Mouse (Mus musculus) heart, embryonic 15.5 days (tissue): ENCODE data around the gene Eln. TPM values are rescaled to one million over a fixed set of nuclear protein-coding genes. Genes with fewer than 3 reads are reported as not detected.
A peak's percentile ranks its signal among the peaks of the same experiment; 100 is the strongest.

Experiments used
- ATAC-seq: fragments of 200-750 bp; cut with Nextera tagmentation; replicated peaks from 2 replicates; pipeline ENCODE4 v1.8.0; 2017; ENCODE audit warnings: low read depth, moderate TSS enrichment; ENCODE audit not compliant: insufficient number of reproducible peaks, insufficient read depth, low FRiP score
- H3K27ac ChIP-seq: fragments of 300-500 bp; sonication (generic); 2 replicates; pipeline ENCODE4 v1.5.1; 2015; ENCODE audit warnings: mild to moderate bottlenecking, inconsistent platforms
- H3K27me3 ChIP-seq: fragments of 300-500 bp; sonication (generic); 2 replicates; pipeline ENCODE4 v1.6.1; 2015; ENCODE audit warnings: inconsistent platforms
- H3K36me3 ChIP-seq: fragments of 300-500 bp; sonication (generic); 2 replicates; pipeline ENCODE4 v1.6.1; 2015; ENCODE audit warnings: mild to moderate bottlenecking, inconsistent platforms
- H3K4me1 ChIP-seq: fragments of 300-500 bp; sonication (generic); replicated peaks from 2 replicates; pipeline ENCODE4 v1.6.1; 2015; ENCODE audit warnings: inconsistent platforms
- H3K4me2 ChIP-seq: fragments of 300-500 bp; sonication (generic); 2 replicates; pipeline ENCODE4 v1.6.1; 2015; ENCODE audit warnings: inconsistent platforms, mild to moderate bottlenecking, moderate library complexity
- H3K4me3 ChIP-seq: fragments of 300-500 bp; sonication (generic); 2 replicates; pipeline ENCODE4 v1.5.1; 2015; ENCODE audit warnings: mild to moderate bottlenecking, inconsistent platforms
- H3K9ac ChIP-seq: fragments of 300-500 bp; sonication (generic); 2 replicates; pipeline ENCODE4 v1.6.1; 2015; ENCODE audit warnings: mild to moderate bottlenecking, inconsistent platforms
- H3K9me3 ChIP-seq: fragments of 300-500 bp; sonication (generic); replicated peaks from 2 replicates; pipeline ENCODE4 v1.6.1; 2016; ENCODE audit warnings: inconsistent platforms
- WGBS: fragments of 180-500 bp; shearing (Covaris S2); methylation state at CpG from one replicate; pipeline ENCODE4 v1.1.7; 2015; ENCODE audit warnings: mixed read lengths; 5-methylcytosine and 5-hydroxymethylcytosine counted together
- polyA plus RNA-seq: library from polyadenylated mRNA; unstranded; fragments of >200 nt; fragmentation: Nextera tagmentation; extraction: Ambion mirVana; gene quantifications from 2 replicates; pipeline ENCODE4 v1.2.1, GENCODE M21; 2015

The Eln gene
- polyA plus RNA-seq, 1 experiment from 2014 or later: 683 TPM

GRCm38 (mm10) chr5:134765441-134765840, 18.3 kb upstream of the Eln start:
- ATAC-seq: no peak
- Histone ChIP-seq H3K4me2 (no peak overlapping the region), H3K9me3 (no peaks in the 10 kb centered on the region), H3K4me1 (peaks cover 11% of the 10 kb centered on the region), H3K27ac (no peak overlapping the region; the same call in 1 of the 2 replicates), H3K36me3 (no peaks in the 10 kb centered on the region), H3K4me3 (no peak overlapping the region), H3K27me3 (no peaks in the 10 kb centered on the region), H3K9ac (no peak overlapping the region)
- WGBS: 74% methylated on average over 16 of the region's 16 CpGs

GRCm38 (mm10) chr5:134763326-134763725, 16.2 kb upstream of the Eln start:
- Histone ChIP-seq H3K9me3 (no peaks in the 10 kb centered on the region), H3K9ac (no peak overlapping the region), H3K4me2 (no peak overlapping the region), H3K36me3 (no peaks in the 10 kb centered on the region), H3K4me3 (no peak overlapping the region), H3K27ac (no peak overlapping the region), H3K27me3 (no peaks in the 10 kb centered on the region), H3K4me1 (peaks cover 11% of the 10 kb centered on the region)
- ATAC-seq: peak; percentile 19; the same call in 1 of the 2 replicates
- 67% methylated on average over 9 of the region's 9 CpGs for WGBS

GRCm38 (mm10) chr5:134761409-134762124, 14.4 kb upstream of the Eln start:
- Histone ChIP-seq H3K4me3 (no peak overlapping the region), H3K9ac (no peak overlapping the region), H3K27ac (peak overlapping the region; percentile 1; the same call in 1 of the 2 replicates), H3K9me3 (no peaks in the 10 kb centered on the region), H3K36me3 (no peaks in the 10 kb centered on the region), H3K27me3 (peaks cover 2% of the 10 kb centered on the region; the same call in 1 of the 2 replicates), H3K4me1 (peaks cover 11% of the 10 kb centered on the region), H3K4me2 (no peak overlapping the region)
- no peak for ATAC-seq
- WGBS: 56% methylated on average over 18 of the region's 18 CpGs

- H3K27me3 ChIP-seq: peaks cover 13% of the 10 kb centered on the region
- H3K36me3 ChIP-seq: no peaks in the 10 kb centered on the region
- H3K4me2 ChIP-seq: no peak overlapping the region
- H3K9ac ChIP-seq: no peak overlapping the region
- no peak overlapping the region for H3K4me3 ChIP-seq
- no peak overlapping the region for H3K27ac ChIP-seq
- peaks cover 10% of the 10 kb centered on the region for H3K4me1 ChIP-seq
- WGBS: 29% methylated on average over 13 of the region's 13 CpGs
- H3K9me3 ChIP-seq: no peaks in the 10 kb centered on the region
- no peak for ATAC-seq
These were observed 8.9 kb upstream of the Eln start for GRCm38 (mm10) chr5:134756031-134756430.

GRCm38 (mm10) chr5:134754096-134754495, 7.0 kb upstream of the Eln start:
- H3K9ac ChIP-seq: no peak overlapping the region
- WGBS: 52% methylated on average over 10 of the region's 10 CpGs
- H3K4me1 ChIP-seq: peaks cover 10% of the 10 kb centered on the region
- H3K9me3 ChIP-seq: no peaks in the 10 kb centered on the region
- H3K4me3 ChIP-seq: no peak overlapping the region
- no peak overlapping the region for H3K27ac ChIP-seq
- H3K36me3 ChIP-seq: no peaks in the 10 kb centered on the region
- H3K27me3 ChIP-seq: peaks cover 13% of the 10 kb centered on the region
- no peak overlapping the region for H3K4me2 ChIP-seq
- no peak for ATAC-seq

GRCm38 (mm10) chr5:134750469-134750868, 3.3 kb upstream of the Eln start:
- Histone ChIP-seq H3K4me3 (no peak overlapping the region), H3K27me3 (peaks cover 21% of the 10 kb centered on the region), H3K4me2 (no peak overlapping the region), H3K4me1 (peaks cover 13% of the 10 kb centered on the region), H3K9ac (no peak overlapping the region), H3K36me3 (no peaks in the 10 kb centered on the region), H3K27ac (no peak overlapping the region), H3K9me3 (no peaks in the 10 kb centered on the region)
- ATAC-seq: no peak
- WGBS: 87% methylated on average over 7 of the region's 7 CpGs

GRCm38 (mm10) chr5:134747947-134748618, 960 bp upstream of the Eln start:
- no peak; the same call in 1 of the 2 replicates for ATAC-seq
- H3K27me3 ChIP-seq: peaks cover 16% of the 10 kb centered on the region
- no peaks in the 10 kb centered on the region for H3K36me3 ChIP-seq
- H3K4me3 ChIP-seq: peak overlapping the region; percentile 57; the same call in 1 of the 2 replicates
- peaks cover 18% of the 10 kb centered on the region for H3K4me1 ChIP-seq
- peak overlapping the region; percentile 84 for H3K4me2 ChIP-seq
- 46% methylated on average over 6 of the region's 6 CpGs for WGBS
- no peaks in the 10 kb centered on the region for H3K9me3 ChIP-seq
- H3K9ac ChIP-seq: no peak overlapping the region
- peak overlapping the region; percentile 72 for H3K27ac ChIP-seq

- H3K9me3 ChIP-seq: no peaks in the 10 kb centered on the region
- ATAC-seq: peak; percentile 87
- no peaks in the 10 kb centered on the region for H3K36me3 ChIP-seq
- H3K4me3 ChIP-seq: peak overlapping the region; percentile 57
- H3K27me3 ChIP-seq: peaks cover 17% of the 10 kb centered on the region
- H3K4me2 ChIP-seq: peak overlapping the region; percentile 84
- peaks cover 21% of the 10 kb centered on the region for H3K4me1 ChIP-seq
- WGBS: 3% methylated on average over 7 of the region's 11 CpGs
- H3K27ac ChIP-seq: peak overlapping the region; percentile 72
- 0 out of 2 replicates have a peak overlapping the region, but pooled peaks have one; percentile 28 for H3K9ac ChIP-seq
These were observed 380 bp upstream of the Eln start for GRCm38 (mm10) chr5:134747512-134747893.

GRCm38 (mm10) chr5:134746201-134746600, 922 bp downstream of the Eln start:
- Histone ChIP-seq H3K36me3 (no peaks in the 10 kb centered on the region), H3K9ac (0 out of 2 replicates have a peak overlapping the region, but pooled peaks have one; percentile 17), H3K27me3 (peaks cover 18% of the 10 kb centered on the region), H3K27ac (peak overlapping the region; percentile 80; the same call in 1 of the 2 replicates), H3K4me3 (peak overlapping the region; percentile 57), H3K4me2 (peak overlapping the region; percentile 84), H3K4me1 (peaks cover 27% of the 10 kb centered on the region), H3K9me3 (no peaks in the 10 kb centered on the region)
- 67% methylated on average over 10 of the region's 10 CpGs for WGBS
- ATAC-seq: no peak

- 67% methylated on average over 3 of the region's 3 CpGs for WGBS
- peak overlapping the region; percentile 57 for H3K4me3 ChIP-seq
- H3K27me3 ChIP-seq: peaks cover 18% of the 10 kb centered on the region
- H3K4me2 ChIP-seq: peak overlapping the region; percentile 84
- H3K36me3 ChIP-seq: no peaks in the 10 kb centered on the region
- H3K27ac ChIP-seq: peak overlapping the region; percentile 80; the same call in 1 of the 2 replicates
- ATAC-seq: no peak
- H3K4me1 ChIP-seq: peaks cover 31% of the 10 kb centered on the region
- 0 out of 2 replicates have a peak overlapping the region, but pooled peaks have one; percentile 17 for H3K9ac ChIP-seq
- H3K9me3 ChIP-seq: no peaks in the 10 kb centered on the region
These were observed 1.3 kb downstream of the Eln start for GRCm38 (mm10) chr5:134745801-134746200.

- Histone ChIP-seq H3K27ac (peak overlapping the region; percentile 80; the same call in 1 of the 2 replicates), H3K9ac (no peak overlapping the region), H3K36me3 (no peaks in the 10 kb centered on the region), H3K4me1 (peaks cover 37% of the 10 kb centered on the region), H3K9me3 (no peaks in the 10 kb centered on the region), H3K4me3 (peak overlapping the region; percentile 57), H3K4me2 (peak overlapping the region; percentile 84), H3K27me3 (peaks cover 18% of the 10 kb centered on the region)
- ATAC-seq: no peak
- 81% methylated on average over 3 of the region's 3 CpGs for WGBS
These were observed 2.1 kb downstream of the Eln start for GRCm38 (mm10) chr5:134745000-134745399.
